Mouse (Mus musculus): ENCODE data around the gene Apba2.

DNA sequence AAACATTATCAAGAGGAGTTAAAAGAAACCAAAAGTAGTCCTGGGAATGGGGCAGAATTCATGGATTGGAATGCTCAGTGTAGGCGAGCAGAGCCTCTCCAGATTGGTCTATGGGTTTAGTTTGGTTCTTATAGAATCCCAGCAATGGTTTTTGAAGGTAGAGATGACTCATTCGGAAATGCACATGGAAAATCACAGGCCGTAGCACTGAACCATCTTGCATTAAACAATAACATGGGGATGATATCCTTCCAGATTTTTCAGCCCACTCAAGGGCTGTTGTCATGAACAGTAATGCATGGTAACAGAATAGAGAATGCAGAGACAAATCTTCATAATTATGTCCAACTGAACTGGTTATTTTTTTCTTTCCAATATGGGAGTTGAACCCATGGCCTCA is 264.1 kb downstream of the Apba2 start:
- TF ChIP-seq POLR2A (IDR thresholded peaks at IDR 0.05; ENCODE audit: low read depth, low read length): no peak
- TF ChIP-seq CTCF (IDR thresholded peaks at IDR 0.05; ENCODE audit: borderline replicate concordance, insufficient read depth, low read length): no peak

All from embryonic fibroblast, embryonic 13.5 days (primary cell).